ENCODE assay signal across 19 mouse cellular contexts in the genomic region with DNA sequence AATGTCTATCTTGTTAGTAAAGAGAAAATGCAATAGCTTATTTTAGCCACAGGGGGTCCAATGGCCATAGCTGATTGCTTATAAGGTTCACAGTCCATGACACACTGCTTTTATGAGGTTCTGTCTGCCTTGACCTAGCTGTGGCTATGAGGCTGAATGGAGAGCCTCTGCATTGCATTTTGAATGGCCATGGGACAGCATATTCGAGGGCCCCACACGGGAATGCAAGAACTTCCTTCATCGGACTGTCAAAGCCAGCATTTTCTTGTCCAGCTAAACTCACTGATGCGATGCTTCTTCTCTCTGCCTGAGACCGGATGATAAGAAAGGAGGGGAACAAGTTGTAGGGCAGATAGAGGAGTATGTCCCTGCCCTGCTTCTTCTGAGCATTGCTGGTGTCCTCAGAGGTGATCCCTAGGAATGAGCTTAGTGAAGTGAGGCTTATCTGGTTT. TPM values are rescaled to one million over a fixed set of nuclear protein-coding genes. Genes with fewer than 3 reads are reported as not detected.
DNase-seq lines count a peak whose midpoint lies in the region; ATAC-seq and TF ChIP-seq lines count a peak whose summit lies in the region.
"Had no signal": no experiment of that assay in that cellular context is flagged by ENCODE, and none has a peak within 500 bp of the region (broad histone marks: within the 10 kb centered on the region; RNA-seq: fewer than 3 reads in every experiment).

No protein-coding gene starts in this region.

- no peaks in the 10 kb centered on the region for H3K9me3 ChIP-seq in heart, embryonic 12.5 days (replicated peaks)
- no peaks in the 10 kb centered on the region for H3K9me3 ChIP-seq in midbrain, postnatal 0 days (ENCODE audit: low read length)
- H3K9me3 ChIP-seq: hindbrain, embryonic 10.5 days; lung, embryonic 15.5 days had no signal

- 67% methylated on average over 5 of the region's 5 CpGs for WGBS in heart, embryonic 12.5 days
- WGBS in midbrain, postnatal 0 days, result 85% methylated on average over 5 of the region's 5 CpGs

- H3K4me1 ChIP-seq in heart, embryonic 12.5 days (replicated peaks), result no peaks in the 10 kb centered on the region
- no peaks in the 10 kb centered on the region for H3K4me1 ChIP-seq in midbrain, postnatal 0 days (ENCODE audit: insufficient read depth, low read length)
- H3K4me1 ChIP-seq: hindbrain, embryonic 10.5 days; lung, embryonic 15.5 days had no signal

- no peak overlapping the region for H3K4me2 ChIP-seq in heart, embryonic 12.5 days
- H3K4me2 ChIP-seq in midbrain, postnatal 0 days (ENCODE audit: low read depth, low read length, poor library complexity, severe bottlenecking), result no peak overlapping the region
- H3K4me2 ChIP-seq: lung, embryonic 15.5 days; midbrain, embryonic 11.5 days had no signal

- in situ Hi-C loops in Patski (cut with MboI; ENCODE audit: low pct_unique_long_range_greater_than_20kb), result no loop called here

- POLR2A ChIA-PET in Patski (lab: Charles Lee), result no interaction called here

- peak; percentile 11 for TF ChIP-seq CTCF in Patski (IDR thresholded peaks at IDR 0.05)
- no peak for TF ChIP-seq CTCF in midbrain, postnatal 0 days (IDR thresholded peaks at IDR 0.05)

- H3K9ac ChIP-seq in heart, embryonic 12.5 days, result no peak overlapping the region
- H3K9ac ChIP-seq in midbrain, postnatal 0 days (replicated peaks; ENCODE audit: low read length, poor library complexity, severe bottlenecking), result no peak overlapping the region
- H3K9ac ChIP-seq: lung, embryonic 15.5 days had no signal

- no peaks in the 10 kb centered on the region for H3K36me3 ChIP-seq in heart, embryonic 12.5 days
- H3K36me3 ChIP-seq in midbrain, postnatal 0 days (ENCODE audit: insufficient read depth, low read length), result no peaks in the 10 kb centered on the region
- H3K36me3 ChIP-seq: hindbrain, embryonic 10.5 days; lung, embryonic 15.5 days had no signal

- no peak for DNase-seq in heart, postnatal 4 days
- DNase-seq in Patski (ENCODE audit: low read depth, low spot score) (no peak), liver (peak; percentile 65)
- DNase-seq in spleen, postnatal 10 days (ENCODE audit: low spot score in 2 of 2), result peak; percentile 37 to 59
- DNase-seq in frontal cortex, postnatal 14 days (ENCODE audit: low spot score in 2 of 2), result no peak
- DNase-seq in midbrain, postnatal 0 days (ENCODE audit: low spot score), result no peak
- no peak for DNase-seq in thymus, postnatal 4 days
- DNase-seq: adrenal gland, postnatal 14 days; cerebellum, adult 11 months; embryo, embryonic 11 days; kidney, adult 18-20 months; thymus, postnatal 36 days had no signal

- no peak overlapping the region for H3K27ac ChIP-seq in heart, embryonic 12.5 days (ENCODE audit: poor library complexity, severe bottlenecking)
- H3K27ac ChIP-seq in midbrain, postnatal 0 days (ENCODE audit: low read depth, low read length), result no peak overlapping the region
- H3K27ac ChIP-seq: hindbrain, embryonic 10.5 days; lung, embryonic 15.5 days had no signal

- CTCF ChIA-PET in Patski (lab: Charles Lee), result no interaction called here

- H3K27me3 ChIP-seq in heart, embryonic 12.5 days (replicated peaks), result no peaks in the 10 kb centered on the region
- H3K27me3 ChIP-seq in Patski, result peaks cover 18% of the 10 kb centered on the region
- H3K27me3 ChIP-seq in midbrain, postnatal 0 days (ENCODE audit: insufficient read depth, low read length), result no peaks in the 10 kb centered on the region
- H3K27me3 ChIP-seq: lung, embryonic 15.5 days had no signal

- no peak overlapping the region for H3K4me3 ChIP-seq in heart, embryonic 12.5 days
- H3K4me3 ChIP-seq in midbrain, postnatal 0 days (ENCODE audit: low read depth, low read length), result no peak overlapping the region
- H3K4me3 ChIP-seq: hindbrain, embryonic 10.5 days; lung, embryonic 15.5 days had no signal

- peak; percentile 80 for ATAC-seq in heart, embryonic 12.5 days (ENCODE audit: insufficient number of reproducible peaks, low FRiP score)
- no peak for ATAC-seq in Patski
- no peak for ATAC-seq in midbrain, postnatal 0 days (ENCODE audit: low FRiP score)

RNA-seq across cellular contexts. Expression of gene H2al1m, which starts 14.9 kb away (rescaled TPM):
- polyA plus RNA-seq in heart, embryonic 12.5 days (2016; fragmentation: Nextera tagmentation; extraction: Ambion mirVana), result 0.83 and 1.3 TPM in 2 replicates
- total RNA-seq in heart, postnatal 4 days (2021), result 1 to 10 TPM in 1 of 2 experiments, under 1 TPM in 1; 0.76 to 1.1 TPM
- not detected for polyA plus RNA-seq in Patski (2021)
- total RNA-seq in midbrain, postnatal 0 days (2014; rRNA removed), result not detected in 2 replicates
- not detected in 2 replicates for polyA plus RNA-seq in midbrain, postnatal 0 days (2015; fragmentation: Nextera tagmentation; extraction: Ambion mirVana)
- total RNA-seq: adrenal gland, postnatal 14 days; left cerebral cortex, postnatal 25 days had no signal
- polyA plus RNA-seq: hindbrain, embryonic 10.5 days; lung, embryonic 15.5 days; neural tube, embryonic 11.5 days had no signal

RNA-seq across cellular contexts. Expression of gene Xk, which starts 25.9 kb away (rescaled TPM):
- 9.5 and 10.6 TPM in 2 replicates for polyA plus RNA-seq in heart, embryonic 12.5 days (2016; fragmentation: Nextera tagmentation; extraction: Ambion mirVana)
- total RNA-seq in heart, postnatal 4 days (2021), result 1 to 10 TPM; 4.6 to 4.9 TPM
- polyA plus RNA-seq in Patski (2021), result 0.27 TPM
- 7.2 and 9.6 TPM in 2 replicates for total RNA-seq in midbrain, postnatal 0 days (2014; rRNA removed)
- 3.8 and 4.6 TPM in 2 replicates for polyA plus RNA-seq in midbrain, postnatal 0 days (2015; fragmentation: Nextera tagmentation; extraction: Ambion mirVana)

RNA-seq across cellular contexts. Expression of gene Gm14862, which starts 41.7 kb away (rescaled TPM):
- 0.49 and 0.89 TPM in 2 replicates for polyA plus RNA-seq in heart, embryonic 12.5 days (2016; fragmentation: Nextera tagmentation; extraction: Ambion mirVana)
- not detected for total RNA-seq in heart, postnatal 4 days (2021)
- not detected for polyA plus RNA-seq in Patski (2021)
- not detected in 2 replicates for total RNA-seq in midbrain, postnatal 0 days (2014; rRNA removed)
- polyA plus RNA-seq in midbrain, postnatal 0 days (2015; fragmentation: Nextera tagmentation; extraction: Ambion mirVana), result not detected in 2 replicates
- total RNA-seq: adrenal gland, postnatal 14 days; heart, adult 8-10 months; left cerebral cortex, postnatal 25 days had no signal
- polyA plus RNA-seq: hindbrain, embryonic 10.5 days; lung, embryonic 15.5 days; midbrain, embryonic 11.5 days; neural tube, embryonic 11.5 days had no signal

RNA-seq across cellular contexts. Expression of gene H2al1k, which starts 52.0 kb away (rescaled TPM):
- not detected in 2 replicates for polyA plus RNA-seq in heart, embryonic 12.5 days (2016; fragmentation: Nextera tagmentation; extraction: Ambion mirVana)
- total RNA-seq in heart, postnatal 4 days (2021), result not detected
- polyA plus RNA-seq in Patski (2021), result 0.14 TPM
- not detected in 2 replicates for total RNA-seq in midbrain, postnatal 0 days (2014; rRNA removed)
- not detected in 2 replicates for polyA plus RNA-seq in midbrain, postnatal 0 days (2015; fragmentation: Nextera tagmentation; extraction: Ambion mirVana)
- total RNA-seq: adrenal gland, postnatal 14 days; heart, adult 8-10 months; left cerebral cortex, postnatal 25 days had no signal
- polyA plus RNA-seq: hindbrain, embryonic 10.5 days; lung, embryonic 15.5 days; midbrain, embryonic 11.5 days; neural tube, embryonic 11.5 days had no signal

Comparison
In these comparisons a context has a peak if more than half of its experiments do, and no peak if none do; other contexts are left out.
1. DNase-seq: peak in liver (single experiment) and spleen, postnatal 10 days (2 of 2); none in heart, postnatal 4 days (single experiment), Patski (single experiment), frontal cortex, postnatal 14 days (0 of 2), midbrain, postnatal 0 days (single experiment) and thymus, postnatal 4 days (single experiment).